Mouse (Mus musculus) heart, embryonic 14.5 days (tissue): Measurements from ENCODE around the gene Ccdc8. TPM values are rescaled to one million over a fixed set of nuclear protein-coding genes. Genes with fewer than 3 reads are reported as not detected.
A peak's percentile ranks its signal among the peaks of the same experiment; 100 is the strongest.

ENCODE experiments used
- ATAC-seq: fragments of 200-750 bp; cut with Nextera tagmentation; 2 replicates; pipeline ENCODE4 v1.8.0; 2017; ENCODE audit warnings: low read depth, moderate TSS enrichment; ENCODE audit not compliant: insufficient number of reproducible peaks, insufficient read depth, low FRiP score
- H3K27ac ChIP-seq, 2 experiments: fragments of 200-500 bp in 1 of 2; fragments of 300-500 bp in 1 of 2; sonication (generic) in 1 of 2; replicated peaks in 1 of 2; 2 replicates each; pipeline ENCODE4 v1.5.1; 2012 to 2014; ENCODE audit warnings: low read depth in 2 of 2, low read length in 2 of 2, control low read depth in 1 of 2, mild to moderate bottlenecking in 1 of 2, mixed read lengths in 1 of 2; ENCODE audit not compliant: control insufficient read depth in 1 of 2, insufficient read depth in 1 of 2
- H3K27me3 ChIP-seq: fragments of 300-500 bp; sonication (generic); 2 replicates; pipeline ENCODE4 v1.6.1; 2014; ENCODE audit warnings: mild to moderate bottlenecking, low read length, control low read depth; ENCODE audit not compliant: control insufficient read depth, insufficient read depth
- H3K36me3 ChIP-seq: fragments of 300-500 bp; sonication (generic); 2 replicates; pipeline ENCODE4 v1.6.1; 2014; ENCODE audit warnings: mild to moderate bottlenecking, control low read depth, low read length, mixed read lengths; ENCODE audit not compliant: control insufficient read depth, insufficient read depth
- H3K4me1 ChIP-seq, 2 experiments: fragments of 200-500 bp in 1 of 2; fragments of 300-500 bp in 1 of 2; sonication (generic) in 1 of 2; 2 replicates each; pipeline ENCODE4 v1.6.1; 2012 to 2014; ENCODE audit warnings: low read length in 2 of 2, control low read depth in 1 of 2, mixed read lengths in 1 of 2; ENCODE audit not compliant: control insufficient read depth in 2 of 2, insufficient read depth in 2 of 2
- H3K4me2 ChIP-seq: fragments of 300-500 bp; sonication (generic); 2 replicates; pipeline ENCODE4 v1.6.1; 2014; ENCODE audit warnings: mild to moderate bottlenecking, low read length
- H3K4me3 ChIP-seq, 2 experiments: fragments of 200-500 bp in 1 of 2; fragments of 300-500 bp in 1 of 2; sonication (generic) in 1 of 2; 2 replicates each; pipeline ENCODE4 v1.5.1; 2012 to 2014; ENCODE audit warnings: low read length in 2 of 2, mild to moderate bottlenecking in 2 of 2, control low read depth in 1 of 2, low read depth in 1 of 2, moderate library complexity in 1 of 2; ENCODE audit not compliant: control insufficient read depth in 1 of 2, insufficient read depth in 1 of 2
- H3K9ac ChIP-seq: fragments of 300-500 bp; sonication (generic); 2 replicates; pipeline ENCODE4 v1.6.1; 2014; ENCODE audit warnings: mild to moderate bottlenecking, low read length
- H3K9me3 ChIP-seq: fragments of 300-500 bp; sonication (generic); 2 replicates; pipeline ENCODE4 v1.6.1; 2016; ENCODE audit warnings: low read length, control low read depth; ENCODE audit not compliant: control insufficient read depth
- WGBS: fragments of 180-500 bp; shearing (Covaris S2); extraction: QIAGEN DNeasy Blood & Tissue Kit; methylation state at CpG from one replicate; pipeline ENCODE4 v1.1.7; 2014; 5-methylcytosine and 5-hydroxymethylcytosine counted together
- polyA plus RNA-seq: library from polyadenylated mRNA; unstranded; fragments of >200 nt; fragmentation: Nextera tagmentation; extraction: Ambion mirVana; gene quantifications from 2 replicates; pipeline ENCODE4 v1.2.1, GENCODE M21; 2014

Ccdc8 gene
- polyA plus RNA-seq, 1 experiment from 2014 or later, result 26.8 TPM

GRCm38 (mm10) chr7:17025896-17026622, 33.6 kb downstream of the Ccdc8 start:
- no peak for ATAC-seq
- 43% methylated on average over 9 of the region's 9 CpGs for WGBS
- Histone ChIP-seq H3K4me1 (peaks cover 43 to 46% of the 10 kb centered on the region in 2 experiments), H3K4me3 (peak overlapping the region in 1 of 2 experiments; percentile 83; a peak in 3 of 4 replicates), H3K27me3 (no peaks in the 10 kb centered on the region), H3K27ac (no peak overlapping the region), H3K9ac (peak overlapping the region; percentile 86; the same call in 1 of the 2 replicates), H3K36me3 (peaks cover 28% of the 10 kb centered on the region), H3K4me2 (peak overlapping the region; percentile 68), H3K9me3 (no peaks in the 10 kb centered on the region)

- peak overlapping the region; percentile 81 to 83 for H3K4me3 ChIP-seq
- H3K27ac ChIP-seq, result peak overlapping the region; percentile 63 to 91; a peak in 3 of 4 replicates
- no peaks in the 10 kb centered on the region for H3K9me3 ChIP-seq
- WGBS, result 3% methylated on average over 24 of the region's 24 CpGs
- peak overlapping the region; percentile 86 for H3K9ac ChIP-seq
- H3K4me1 ChIP-seq, result peaks cover 43 to 46% of the 10 kb centered on the region in 2 experiments
- ATAC-seq, result peak; percentile 14
- peak overlapping the region; percentile 68 for H3K4me2 ChIP-seq
- peaks cover 28% of the 10 kb centered on the region for H3K36me3 ChIP-seq
- no peaks in the 10 kb centered on the region for H3K27me3 ChIP-seq
Observed at GRCm38 (mm10) chr7:17026710-17027587, 34.4 kb downstream of the Ccdc8 start.

- Histone ChIP-seq H3K27ac (peak within 1 kb of the TSS; percentile 91 to 95), H3K9me3 (no peaks in the 10 kb centered on the region), H3K4me1 (peaks cover 39 to 43% of the 10 kb centered on the region in 2 experiments), H3K4me2 (peak within 1 kb of the TSS; percentile 68), H3K9ac (peak within 1 kb of the TSS; percentile 86), H3K36me3 (peaks cover 28% of the 10 kb centered on the region), H3K27me3 (no peaks in the 10 kb centered on the region), H3K4me3 (peak within 1 kb of the TSS; percentile 81 to 83)
- peak; percentile 81 for ATAC-seq
- under 1% methylated on average over 58 of the region's 58 CpGs for WGBS
Observed at GRCm38 (mm10) chr7:17027588-17028343, 35.3 kb downstream of the Ccdc8 start, which contains the start of gene Ppp5c. Ppp5c (minus strand) TSS chr7:17027924.

- WGBS, result 73% methylated on average over 7 of the region's 7 CpGs
- Histone ChIP-seq H3K9ac (no peak overlapping the region), H3K4me3 (no peak overlapping the region), H3K27ac (peak overlapping the region in 1 of 2 experiments; percentile 91; a peak in 1 of 4 replicates), H3K27me3 (no peaks in the 10 kb centered on the region), H3K36me3 (peaks cover 38% of the 10 kb centered on the region), H3K9me3 (no peaks in the 10 kb centered on the region), H3K4me1 (peaks cover 27 to 31% of the 10 kb centered on the region in 2 experiments), H3K4me2 (no peak overlapping the region)
- ATAC-seq, result no peak
Observed at GRCm38 (mm10) chr7:17028923-17029322, 36.4 kb downstream of the Ccdc8 start.

- ATAC-seq, result no peak
- Histone ChIP-seq H3K4me1 (peaks cover 14 to 18% of the 10 kb centered on the region in 2 experiments), H3K9ac (no peak overlapping the region), H3K9me3 (no peaks in the 10 kb centered on the region), H3K36me3 (peaks cover 49% of the 10 kb centered on the region), H3K27me3 (no peaks in the 10 kb centered on the region), H3K4me3 (no peak overlapping the region), H3K27ac (no peak overlapping the region), H3K4me2 (no peak overlapping the region)
- 58% methylated on average over 7 of the region's 7 CpGs for WGBS
Observed at GRCm38 (mm10) chr7:17030239-17030638, 37.7 kb downstream of the Ccdc8 start.

GRCm38 (mm10) chr7:17038018-17038695, 45.6 kb downstream of the Ccdc8 start:
- Histone ChIP-seq H3K27ac (no peak overlapping the region), H3K4me3 (no peak overlapping the region), H3K9me3 (no peaks in the 10 kb centered on the region), H3K36me3 (peaks cover 94% of the 10 kb centered on the region), H3K4me2 (no peak overlapping the region), H3K9ac (no peak overlapping the region), H3K4me1 (peaks cover 0 to 2% of the 10 kb centered on the region in 2 experiments; a peak in 1 of 4 replicates), H3K27me3 (no peaks in the 10 kb centered on the region)
- WGBS, result 56% methylated on average over 9 of the region's 9 CpGs
- no peak for ATAC-seq
